Mouse (Mus musculus) ES-Bruce4 (cell line): Measurements from ENCODE around the gene Tpo.

Experiments
- CTCF ChIP-seq: IDR thresholded peaks from one replicate; pipeline ENCODE4 v1.8.1; 2011; ENCODE audit warnings: low read depth, low read length
- EP300 ChIP-seq: IDR thresholded peaks from 2 replicates; pipeline ENCODE4 v1.6.1; 2011; ENCODE audit warnings: low read depth, low read length; ENCODE audit not compliant: insufficient read depth
- POLR2A ChIP-seq: IDR thresholded peaks from one replicate; pipeline ENCODE4 v1.8.1; 2011; ENCODE audit warnings: low read length; ENCODE audit not compliant: insufficient read depth

- TF ChIP-seq CTCF = no peak
- TF ChIP-seq POLR2A = no peak
- no peak for TF ChIP-seq EP300
Measured at GRCm38 (mm10) chr12:30020447-30020846, 112.0 kb downstream of the Tpo start.
